Mouse (Mus musculus): ENCODE measurements around the gene Lif. TPM values are rescaled to one million over a fixed set of nuclear protein-coding genes. Genes with fewer than 3 reads are reported as not detected.

Lif gene
- polyA plus RNA-seq, 1 experiment from 2014 or later = 0.21 TPM

DNA sequence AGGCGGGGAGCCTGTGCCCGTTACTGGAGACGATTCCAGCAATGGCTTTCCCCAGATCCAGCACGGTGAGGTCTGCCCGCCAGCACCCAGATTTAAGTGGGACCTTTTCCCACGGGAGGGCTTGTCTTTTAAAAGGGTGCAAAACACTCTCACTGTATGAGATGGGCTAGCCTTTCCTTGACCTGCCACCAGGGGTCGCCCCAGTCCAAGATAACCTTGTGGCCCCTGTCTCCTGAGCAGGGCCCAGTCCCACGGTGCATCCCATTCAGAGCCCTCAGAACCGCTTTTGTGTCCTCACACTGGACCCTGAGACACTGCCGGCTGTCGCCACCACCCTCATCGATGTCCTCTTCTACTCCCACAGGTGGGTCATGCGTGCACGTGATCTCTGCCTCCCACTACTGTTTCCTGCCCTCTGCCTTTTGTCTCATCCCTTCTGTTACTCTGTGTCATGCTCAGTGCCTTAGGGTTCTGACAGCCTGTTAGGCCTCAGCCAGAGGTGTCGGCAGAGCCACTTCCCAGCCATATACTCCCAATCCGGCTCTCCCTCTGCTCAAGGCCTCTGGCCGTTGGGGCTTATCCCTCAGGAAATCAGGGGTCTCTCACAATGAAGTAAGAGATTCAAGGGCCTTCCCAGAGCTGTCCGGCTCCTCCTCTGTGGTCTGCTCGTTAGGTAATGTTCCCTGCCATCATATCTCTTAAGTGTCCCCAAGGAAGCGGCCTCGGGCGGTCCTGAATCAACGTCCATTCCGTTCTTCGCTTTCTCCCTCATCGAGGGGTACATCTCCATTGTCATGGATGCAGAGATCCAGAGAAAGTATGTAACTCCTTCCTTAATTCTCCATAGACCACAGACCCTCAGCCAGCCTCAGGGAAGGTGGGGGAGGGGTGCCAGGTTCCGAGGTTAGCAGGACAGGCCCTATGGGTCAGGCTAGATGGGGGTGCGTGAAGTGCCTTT lies 36.6 kb upstream of the Lif start:
- 45% methylated on average over 28 of the region's 28 CpGs for WGBS

DNA sequence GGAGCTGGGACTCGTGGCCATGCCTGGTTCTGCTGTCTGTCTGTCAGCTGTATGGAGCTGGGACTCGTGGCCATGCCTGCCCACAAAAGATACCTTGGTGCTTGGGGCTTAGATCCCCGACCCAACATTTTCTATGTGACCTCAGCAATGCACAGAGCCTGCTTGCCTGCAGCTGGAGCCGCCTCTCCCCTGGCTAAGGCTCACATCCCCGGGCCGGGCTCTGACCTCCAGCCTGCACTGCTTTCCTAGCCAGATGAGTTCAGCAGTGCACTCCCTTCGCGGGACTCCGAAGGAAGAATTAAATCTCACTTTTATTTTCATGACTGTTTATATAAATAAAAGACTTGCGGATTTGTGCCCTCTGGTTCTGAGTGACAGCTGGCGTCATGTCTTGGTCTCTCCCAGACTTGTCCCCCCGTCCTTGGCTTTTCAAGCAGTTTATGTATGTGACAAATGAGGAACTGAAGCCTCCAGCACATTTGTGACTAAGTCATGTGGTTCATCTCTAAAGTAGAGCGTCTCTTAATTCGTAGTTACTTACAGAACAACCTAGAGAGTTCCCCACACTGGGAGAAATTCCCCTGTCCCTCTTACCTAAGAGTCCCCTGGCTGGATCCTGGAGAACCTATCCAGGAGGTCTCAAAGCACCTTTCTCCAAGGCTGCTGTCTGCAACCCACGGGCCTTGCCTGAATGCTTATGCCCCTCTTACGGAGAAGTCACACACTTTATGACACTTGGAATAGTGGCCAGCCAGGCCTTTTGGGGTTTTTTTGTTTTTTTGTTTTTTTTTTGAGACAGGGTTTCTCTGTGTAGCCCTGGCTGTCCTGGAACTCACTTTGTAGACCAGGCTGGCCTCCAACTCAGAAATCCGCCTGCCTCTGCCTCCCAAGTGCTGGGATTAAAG lies 35.1 kb upstream of the Lif start:
- Histone ChIP-seq H3K4me1 (peaks cover 27% of the 10 kb centered on the region), H3K36me3 (no peaks in the 10 kb centered on the region), H3K9me3 (no peaks in the 10 kb centered on the region), H3K27ac (no peak overlapping the region), H3K4me3 (no peak overlapping the region), H3K27me3 (ENCODE audit: insufficient read depth, poor library complexity, severe bottlenecking) (peaks cover 33% of the 10 kb centered on the region)
- no peak for DNase-seq (ENCODE audit: low spot score)
- 74% methylated on average over 17 of the region's 17 CpGs for WGBS

More for the DNA sequence above, 36.6 kb upstream of the Lif start:
- no peak overlapping the region for H3K27ac ChIP-seq
- H3K9me3 ChIP-seq = no peaks in the 10 kb centered on the region
- peaks cover 30% of the 10 kb centered on the region for H3K4me1 ChIP-seq
- no peak overlapping the region for H3K4me3 ChIP-seq
- no peaks in the 10 kb centered on the region for H3K36me3 ChIP-seq
- H3K27me3 ChIP-seq (ENCODE audit: insufficient read depth, poor library complexity, severe bottlenecking) = peaks cover 36% of the 10 kb centered on the region
- DNase-seq (ENCODE audit: low spot score) = peak; percentile 89

DNA sequence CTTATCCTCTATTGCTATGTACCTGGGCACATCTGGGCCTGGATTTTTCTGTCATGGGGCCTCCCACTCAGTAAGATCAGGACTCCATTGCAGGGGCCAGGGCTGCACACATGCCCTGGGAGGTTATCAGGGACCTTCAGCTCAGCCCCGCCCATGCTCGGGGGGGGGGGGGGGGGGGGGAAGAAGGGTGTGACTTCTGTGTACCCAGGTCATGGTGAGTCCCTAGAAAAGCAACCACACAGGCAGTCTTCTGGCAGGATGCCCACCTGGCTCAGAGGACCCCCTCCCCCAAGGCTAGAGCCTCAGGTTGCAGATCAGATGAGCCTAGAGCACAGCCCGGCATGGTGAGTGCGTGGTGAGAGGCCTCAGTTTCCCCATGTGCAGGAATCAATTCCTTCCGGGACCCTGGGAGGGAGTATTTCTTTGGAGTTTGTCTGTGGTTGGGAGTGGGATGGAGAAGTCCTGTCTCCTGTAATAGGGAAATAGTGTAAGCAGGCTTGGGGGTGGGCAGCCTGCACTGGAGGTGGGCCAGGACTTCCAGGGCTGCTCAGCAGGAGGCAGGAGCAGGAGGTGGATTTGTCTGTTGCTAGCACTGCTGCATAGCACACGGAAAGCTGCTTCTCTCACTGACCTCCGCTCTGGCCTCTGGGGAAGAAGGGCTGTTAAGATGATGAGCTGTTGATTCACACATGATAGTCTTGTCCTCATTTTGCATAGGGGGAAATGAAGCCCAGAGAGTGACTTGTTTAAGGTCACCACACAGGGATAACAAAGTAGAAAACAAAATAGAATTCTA lies 33.8 kb upstream of the Lif start:
- peaks cover 28% of the 10 kb centered on the region for H3K27me3 ChIP-seq (ENCODE audit: insufficient read depth, poor library complexity, severe bottlenecking)
- 16% methylated on average over 7 of the region's 7 CpGs for WGBS
- peak overlapping the region; percentile 74 for H3K27ac ChIP-seq
- DNase-seq (ENCODE audit: low spot score) = peak; percentile 91
- no peaks in the 10 kb centered on the region for H3K36me3 ChIP-seq
- peak overlapping the region; percentile 31 for H3K4me3 ChIP-seq
- no peaks in the 10 kb centered on the region for H3K9me3 ChIP-seq
- H3K4me1 ChIP-seq = peaks cover 18% of the 10 kb centered on the region; the same call in 1 of the 2 replicates

DNA sequence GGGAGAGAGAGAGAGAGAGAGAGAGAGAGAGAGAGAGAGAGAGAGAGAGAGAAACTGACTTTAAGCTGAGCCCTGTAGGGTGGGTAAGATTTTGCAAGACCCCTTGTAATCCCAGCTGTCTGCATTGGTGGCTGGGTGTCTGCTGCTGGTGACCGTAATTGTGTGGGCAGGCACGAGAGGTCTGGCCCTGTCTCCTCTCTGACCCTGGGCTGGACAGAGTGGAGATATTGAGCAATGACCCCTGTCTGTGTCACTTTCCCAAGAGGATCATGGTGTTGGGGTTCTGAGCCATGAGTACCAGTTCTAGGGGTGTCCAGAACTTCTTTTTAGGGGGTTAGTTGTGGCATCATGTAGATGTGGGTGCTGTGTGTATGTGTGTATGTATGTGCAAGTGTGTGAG lies 33.1 kb upstream of the Lif start:
- no peak for DNase-seq (ENCODE audit: low spot score)

DNA sequence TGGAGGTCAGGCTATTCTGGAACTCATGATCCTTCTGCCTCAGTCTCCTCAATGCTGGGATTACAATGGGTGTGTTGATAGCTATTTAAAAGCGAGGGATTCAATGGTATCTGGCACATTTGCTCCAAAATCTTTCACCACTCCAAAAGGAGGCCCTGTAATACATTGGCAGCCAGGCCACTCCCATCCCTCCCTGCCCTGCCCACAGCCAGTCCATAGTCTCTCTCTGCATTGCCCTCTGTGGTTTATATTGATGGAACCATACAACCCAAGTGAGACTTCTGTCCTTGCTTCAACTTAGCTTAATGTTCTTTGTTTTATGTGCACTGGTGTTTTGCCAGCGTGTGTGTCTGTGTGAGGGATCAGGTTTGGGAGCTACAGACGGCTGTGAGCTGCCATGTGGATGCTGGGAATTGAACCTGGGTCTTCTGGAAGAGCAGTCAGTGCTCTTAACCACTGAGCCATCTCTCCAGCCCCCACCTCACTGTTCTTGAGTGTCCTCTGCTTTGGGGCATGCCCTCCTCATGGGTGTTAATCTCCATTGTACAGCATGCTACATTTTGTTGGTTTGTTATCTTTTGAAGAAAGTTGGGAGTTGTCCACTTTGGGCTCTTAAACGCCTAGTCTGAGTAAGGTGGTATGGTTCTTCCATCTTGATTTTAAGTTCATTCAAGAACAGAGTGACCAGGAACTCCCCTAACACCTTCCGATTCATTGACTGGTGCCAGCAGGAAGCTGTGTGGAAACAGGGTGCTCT lies 30.6 kb upstream of the Lif start:
- Histone ChIP-seq H3K9me3 (no peaks in the 10 kb centered on the region), H3K36me3 (no peaks in the 10 kb centered on the region), H3K27me3 (ENCODE audit: insufficient read depth, poor library complexity, severe bottlenecking) (peaks cover 11% of the 10 kb centered on the region), H3K27ac (no peak overlapping the region), H3K4me3 (no peak overlapping the region), H3K4me1 (peaks cover 16% of the 10 kb centered on the region)
- 73% methylated on average over 5 of the region's 5 CpGs for WGBS
- no peak for DNase-seq (ENCODE audit: low spot score)

More for the DNA sequence above, 33.1 kb upstream of the Lif start:
- H3K27ac ChIP-seq = peak overlapping the region; percentile 74
- peak overlapping the region; percentile 35; the same call in 1 of the 2 replicates for H3K4me3 ChIP-seq
- H3K36me3 ChIP-seq = no peaks in the 10 kb centered on the region
- 38% methylated on average over 2 of the region's 2 CpGs for WGBS
- H3K9me3 ChIP-seq = no peaks in the 10 kb centered on the region
- peaks cover 14% of the 10 kb centered on the region; the same call in 1 of the 2 replicates for H3K4me1 ChIP-seq
- H3K27me3 ChIP-seq (ENCODE audit: insufficient read depth, poor library complexity, severe bottlenecking) = peaks cover 22% of the 10 kb centered on the region

DNA sequence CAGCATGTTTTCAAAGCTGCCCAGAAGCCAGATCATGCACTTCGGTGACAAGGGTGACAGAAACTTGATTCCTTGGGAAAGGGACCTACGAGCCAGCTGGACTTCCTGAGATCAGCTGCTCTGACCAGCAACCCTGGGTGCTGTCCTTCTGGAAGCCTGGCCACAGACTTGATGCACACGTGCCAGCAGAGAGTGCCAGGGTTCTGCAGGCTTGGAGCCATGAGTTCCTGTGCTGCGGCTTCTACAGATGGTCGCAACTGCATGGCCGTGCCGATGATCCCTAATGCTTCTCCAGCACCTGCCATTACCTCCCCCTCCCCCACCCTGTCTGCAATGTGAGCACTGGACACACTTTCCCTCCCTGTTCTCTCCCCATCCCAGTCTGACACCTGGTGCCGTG lies 28.9 kb upstream of the Lif start:
- Histone ChIP-seq H3K27me3 (ENCODE audit: insufficient read depth, poor library complexity, severe bottlenecking) (peaks cover 10% of the 10 kb centered on the region), H3K9me3 (no peaks in the 10 kb centered on the region), H3K4me3 (no peak overlapping the region), H3K36me3 (no peaks in the 10 kb centered on the region), H3K4me1 (peaks cover 18% of the 10 kb centered on the region), H3K27ac (no peak overlapping the region)
- WGBS = 31% methylated on average over 8 of the region's 8 CpGs
- DNase-seq (ENCODE audit: low spot score) = no peak

- DNase-seq (ENCODE audit: low spot score) = no peak
- H3K4me3 ChIP-seq = no peak overlapping the region
- H3K9me3 ChIP-seq = no peaks in the 10 kb centered on the region
- no peak overlapping the region for H3K27ac ChIP-seq
- no peaks in the 10 kb centered on the region for H3K36me3 ChIP-seq
- peaks cover 5% of the 10 kb centered on the region for H3K27me3 ChIP-seq (ENCODE audit: insufficient read depth, poor library complexity, severe bottlenecking)
- WGBS = 51% methylated on average over 4 of the region's 4 CpGs
- H3K4me1 ChIP-seq = peaks cover 14% of the 10 kb centered on the region
Measured at GRCm38 (mm10) chr11:4229841-4230240, 27.5 kb upstream of the Lif start.

DNA sequence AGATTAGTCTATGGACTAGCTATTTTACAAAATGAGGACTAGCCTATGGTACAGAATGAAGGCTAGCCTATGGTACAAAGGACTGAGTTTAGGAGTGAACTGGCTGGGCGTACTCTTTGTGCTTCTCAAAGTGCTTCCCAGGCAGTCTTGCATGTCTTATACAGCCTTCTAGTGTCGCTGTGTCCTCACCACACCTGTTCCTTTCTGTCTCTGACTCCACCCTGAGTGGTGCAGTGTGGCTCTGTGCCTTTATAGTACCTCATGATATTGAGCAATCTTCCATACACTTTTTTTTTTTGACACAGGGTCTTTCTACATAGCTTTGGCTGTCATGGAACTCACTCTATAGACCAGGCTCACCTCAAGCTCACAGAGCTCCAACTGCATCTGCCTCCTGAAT lies 25.9 kb upstream of the Lif start:
- Histone ChIP-seq H3K27me3 (ENCODE audit: insufficient read depth, poor library complexity, severe bottlenecking) (no peaks in the 10 kb centered on the region; the same call in 1 of the 2 replicates), H3K36me3 (no peaks in the 10 kb centered on the region), H3K27ac (no peak overlapping the region), H3K4me3 (no peak overlapping the region), H3K4me1 (peaks cover 14% of the 10 kb centered on the region), H3K9me3 (no peaks in the 10 kb centered on the region)
- no peak for DNase-seq (ENCODE audit: low spot score)
- WGBS = 87% methylated on average over 2 of the region's 2 CpGs

- H3K27ac ChIP-seq = no peak overlapping the region
- DNase-seq (ENCODE audit: low spot score) = no peak
- no peaks in the 10 kb centered on the region for H3K36me3 ChIP-seq
- peaks cover 14% of the 10 kb centered on the region for H3K4me1 ChIP-seq
- no peaks in the 10 kb centered on the region; the same call in 1 of the 2 replicates for H3K27me3 ChIP-seq (ENCODE audit: insufficient read depth, poor library complexity, severe bottlenecking)
- no peaks in the 10 kb centered on the region for H3K9me3 ChIP-seq
- WGBS = 48% methylated on average over 12 of the region's 12 CpGs
- H3K4me3 ChIP-seq = no peak overlapping the region
Measured at GRCm38 (mm10) chr11:4232644-4233043, 24.7 kb upstream of the Lif start.

GRCm38 (mm10) chr11:4235052-4235655 lies 22.2 kb upstream of the Lif start:
- H3K27ac ChIP-seq = no peak overlapping the region
- 0 out of 2 replicates have a peak, but pooled peaks cover 5% of the 10 kb centered on the region for H3K4me1 ChIP-seq
- H3K4me3 ChIP-seq = no peak overlapping the region
- 83% methylated on average over 6 of the region's 6 CpGs for WGBS
- peaks cover 8% of the 10 kb centered on the region; the same call in 1 of the 2 replicates for H3K27me3 ChIP-seq (ENCODE audit: insufficient read depth, poor library complexity, severe bottlenecking)
- DNase-seq (ENCODE audit: low spot score) = no peak
- no peaks in the 10 kb centered on the region for H3K9me3 ChIP-seq
- no peaks in the 10 kb centered on the region for H3K36me3 ChIP-seq

All from heart, embryonic 10.5 days (tissue).